Mouse (Mus musculus) skeletal muscle tissue, adult 2 months (tissue): Measurements from ENCODE around the gene Fras1.

Experiments
- DNase-seq: peaks from one replicate; pipeline ENCODE4 v3.0.0-alpha.2; 2012; ENCODE audit warnings: low read depth, low spot score

The Fras1 gene

DNA sequence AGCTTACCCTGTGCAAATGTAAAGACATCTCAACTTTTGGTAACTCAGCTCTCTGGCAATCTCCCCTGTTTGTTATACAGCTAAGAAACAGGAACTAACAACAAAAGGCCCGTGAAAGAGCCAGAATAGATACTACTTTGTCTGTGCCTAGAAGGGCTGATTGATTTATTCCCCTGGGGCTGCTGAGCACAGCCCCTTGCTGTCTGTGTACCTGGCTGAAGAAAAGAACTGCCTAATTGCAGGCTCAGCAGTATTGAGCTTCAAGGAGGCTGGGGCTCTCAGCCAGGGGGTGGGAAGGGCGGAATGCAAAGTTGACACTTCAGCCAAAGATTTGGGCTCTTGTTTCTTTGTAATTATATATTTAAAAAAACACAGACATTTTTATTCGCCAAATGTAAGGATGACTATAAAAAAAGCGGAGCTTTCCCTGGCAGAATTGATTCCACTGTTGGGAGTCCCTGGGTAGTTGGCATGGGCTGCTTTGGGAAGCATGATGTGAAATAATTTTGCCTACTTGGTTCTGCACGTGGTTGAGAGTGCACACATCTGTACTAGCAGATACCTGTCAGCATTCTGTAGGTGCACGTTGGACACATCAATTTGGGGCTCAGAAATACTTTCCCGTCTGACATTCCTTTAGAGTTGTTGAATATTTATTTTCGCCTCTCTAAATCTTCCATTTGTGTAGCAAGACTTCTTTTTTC, 31.5 kb downstream of the Fras1 start:
- DNase-seq = no peak

- no peak for DNase-seq
These were observed 34.5 kb downstream of the Fras1 start for GRCm38 (mm10) chr5:96408291-96408690.

GRCm38 (mm10) chr5:96412754-96413394, 39.1 kb downstream of the Fras1 start:
- DNase-seq = no peak

GRCm38 (mm10) chr5:96417121-96417520, 43.4 kb downstream of the Fras1 start:
- DNase-seq = no peak

GRCm38 (mm10) chr5:96421550-96421949, 47.8 kb downstream of the Fras1 start:
- DNase-seq = no peak

GRCm38 (mm10) chr5:96422716-96423115, 49.0 kb downstream of the Fras1 start:
- DNase-seq = no peak

DNA sequence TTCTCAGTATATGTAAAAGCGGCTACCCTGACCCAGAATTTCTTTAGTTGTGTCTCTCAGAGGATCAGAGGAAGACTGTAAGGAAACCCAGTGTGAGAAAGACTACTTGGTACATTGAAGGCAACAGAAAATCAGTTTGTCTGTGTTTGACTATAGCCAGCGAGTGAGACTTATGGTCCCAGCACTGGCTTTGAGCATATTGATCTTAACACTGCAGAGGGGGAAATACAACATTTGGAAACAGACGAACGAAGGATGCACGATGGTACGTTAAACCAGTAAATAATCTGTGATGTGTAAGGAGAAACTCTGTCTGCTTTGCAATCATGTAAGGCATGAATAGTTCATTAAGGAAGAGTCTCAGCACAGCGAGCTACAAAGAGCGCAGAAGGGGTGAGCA, 51.6 kb downstream of the Fras1 start:
- DNase-seq = no peak

GRCm38 (mm10) chr5:96429532-96430141, 55.9 kb downstream of the Fras1 start:
- no peak for DNase-seq

DNA sequence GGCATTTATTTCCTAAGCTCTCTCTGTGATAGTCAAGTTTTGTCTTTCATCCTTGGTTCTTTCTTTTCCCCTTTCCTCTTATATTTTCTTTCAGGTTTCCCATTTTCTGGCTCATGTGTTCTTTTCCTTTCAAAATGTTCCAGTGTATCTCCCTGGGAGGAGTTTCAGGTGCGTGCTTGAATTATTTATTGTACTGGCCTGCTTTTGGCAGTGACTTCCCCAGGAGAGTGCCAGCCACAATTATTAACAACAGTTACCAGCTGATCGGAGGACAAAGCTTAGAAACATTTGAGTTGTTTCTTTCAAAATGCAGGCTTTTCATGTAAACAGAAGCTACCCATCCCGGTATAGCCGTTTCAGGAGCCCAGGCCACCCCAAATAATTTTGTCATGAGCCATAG, 64.1 kb downstream of the Fras1 start:
- no peak for DNase-seq

DNA sequence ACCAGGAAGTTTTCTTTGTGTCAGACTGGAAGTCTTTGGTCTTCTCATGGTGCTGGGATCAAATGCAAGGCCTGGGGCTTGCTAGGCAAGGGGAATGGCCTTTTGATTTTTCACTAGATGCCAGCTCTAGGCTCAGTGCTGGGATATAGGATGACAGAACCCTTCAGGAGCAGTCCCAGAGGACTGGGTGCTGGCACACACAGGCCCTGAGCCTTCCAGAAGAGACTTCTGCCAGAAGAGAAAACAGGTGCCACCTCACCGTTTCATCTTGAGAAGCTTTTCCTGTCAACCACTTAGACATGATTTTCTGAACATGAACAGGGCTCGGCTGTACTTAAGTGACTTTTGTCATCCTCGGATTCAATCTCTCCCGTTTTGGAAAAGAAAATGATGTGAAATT, 66.1 kb downstream of the Fras1 start:
- peak; percentile 50 for DNase-seq

GRCm38 (mm10) chr5:96447460-96447859, 73.7 kb downstream of the Fras1 start:
- DNase-seq = no peak

- no peak for DNase-seq
These were observed 78.3 kb downstream of the Fras1 start for GRCm38 (mm10) chr5:96452027-96452426.

DNA sequence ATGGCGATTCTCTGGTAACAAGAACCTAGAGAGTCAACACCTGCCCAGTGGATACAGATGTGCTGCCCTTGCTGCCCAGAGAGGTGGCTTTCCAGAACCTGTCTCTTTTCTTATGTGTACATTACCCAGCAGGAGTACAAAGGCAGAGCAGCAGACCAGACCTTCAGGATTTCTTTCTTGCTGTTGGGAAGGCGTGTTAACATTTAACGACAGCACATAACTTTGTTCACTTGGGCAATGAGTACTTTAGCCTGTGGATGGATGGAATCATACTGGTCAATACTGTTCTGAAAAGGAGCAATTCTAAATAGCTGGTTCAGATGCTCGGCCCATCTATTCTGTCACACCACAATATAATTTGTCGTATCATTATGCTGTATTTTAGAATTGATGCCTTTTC, 79.6 kb downstream of the Fras1 start:
- no peak for DNase-seq

- DNase-seq = no peak
These were observed 80.7 kb downstream of the Fras1 start for GRCm38 (mm10) chr5:96454422-96454821.

DNA sequence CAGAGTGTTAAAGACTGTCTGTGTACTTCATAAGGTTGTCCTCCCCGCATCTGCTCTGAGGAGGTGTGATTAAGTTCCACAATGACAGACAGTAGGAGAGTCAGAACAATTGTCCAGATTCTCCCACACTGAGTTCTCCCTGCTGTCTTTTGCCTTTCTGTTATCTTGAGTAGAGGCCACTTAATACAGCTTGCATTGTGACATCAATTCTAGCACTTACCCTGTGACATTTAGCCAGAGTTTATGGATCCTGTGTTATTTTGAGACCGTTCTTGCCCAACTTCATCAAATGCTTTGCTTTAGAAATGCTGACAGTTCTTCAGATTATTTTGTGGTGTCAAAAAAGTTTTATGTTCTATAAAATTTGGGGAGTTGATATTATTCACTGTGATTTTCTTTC, 81.5 kb downstream of the Fras1 start:
- DNase-seq = no peak

- DNase-seq = no peak
These were observed 83.7 kb downstream of the Fras1 start for GRCm38 (mm10) chr5:96457436-96457958.

DNA sequence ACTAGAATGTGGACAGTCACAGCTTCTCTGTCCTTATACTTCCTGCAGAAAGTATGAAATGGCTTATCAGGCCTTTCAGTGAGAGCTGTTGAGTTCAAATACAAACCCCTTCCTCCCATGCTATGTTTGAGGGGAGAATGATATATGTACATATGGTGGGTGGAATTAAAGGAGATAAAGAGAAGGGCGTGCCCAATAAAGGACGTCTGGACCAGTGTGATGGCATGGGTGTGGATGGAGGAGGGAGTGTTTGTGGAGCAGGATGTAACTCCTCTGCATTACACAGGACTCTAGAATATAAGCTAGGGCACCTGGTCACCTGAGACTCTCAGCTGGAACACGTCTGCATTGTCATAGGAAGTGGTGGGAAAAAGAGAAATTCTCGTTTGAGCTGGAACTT, 85.8 kb downstream of the Fras1 start:
- DNase-seq = no peak

DNA sequence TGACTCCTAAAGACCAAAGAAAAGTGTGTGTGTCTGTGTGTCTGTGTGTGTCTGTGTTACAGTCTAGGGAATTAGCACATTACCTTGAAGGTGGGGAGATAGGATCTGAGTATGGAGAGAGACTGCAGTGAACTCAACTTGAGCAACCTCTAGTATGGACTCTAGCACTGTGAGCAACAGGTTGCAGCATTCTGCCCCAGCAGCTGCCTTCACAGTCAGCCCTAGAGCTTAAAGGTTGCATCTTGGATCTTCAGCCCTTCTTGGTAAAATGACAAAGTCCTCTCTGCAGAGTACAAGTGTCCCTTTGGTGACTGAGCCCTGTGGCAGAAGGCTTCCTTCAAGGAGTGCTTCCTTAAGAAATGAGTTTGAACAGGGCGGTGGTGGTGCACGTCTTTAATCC, 88.4 kb downstream of the Fras1 start:
- no peak for DNase-seq

DNA sequence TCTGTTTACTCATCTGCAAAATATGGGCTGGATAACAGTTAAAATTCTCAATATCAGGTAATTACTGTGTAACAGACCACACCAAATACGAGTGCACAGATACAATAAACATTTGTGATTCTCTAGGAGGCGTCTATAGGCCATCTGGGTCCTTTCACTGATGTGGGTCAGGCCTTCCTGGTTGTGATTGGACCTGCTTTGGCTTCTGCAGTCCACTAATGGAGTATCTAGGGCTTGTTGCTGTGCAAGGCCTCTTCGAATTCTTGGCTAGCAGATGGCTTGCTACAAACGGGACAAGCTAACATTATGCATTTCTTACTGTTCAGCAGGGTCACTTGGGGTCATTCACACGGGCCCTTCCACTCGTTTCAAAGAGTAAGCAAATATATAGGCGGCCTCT, 92.7 kb downstream of the Fras1 start:
- DNase-seq = no peak

GRCm38 (mm10) chr5:96471995-96472394, 98.2 kb downstream of the Fras1 start:
- no peak for DNase-seq

DNA sequence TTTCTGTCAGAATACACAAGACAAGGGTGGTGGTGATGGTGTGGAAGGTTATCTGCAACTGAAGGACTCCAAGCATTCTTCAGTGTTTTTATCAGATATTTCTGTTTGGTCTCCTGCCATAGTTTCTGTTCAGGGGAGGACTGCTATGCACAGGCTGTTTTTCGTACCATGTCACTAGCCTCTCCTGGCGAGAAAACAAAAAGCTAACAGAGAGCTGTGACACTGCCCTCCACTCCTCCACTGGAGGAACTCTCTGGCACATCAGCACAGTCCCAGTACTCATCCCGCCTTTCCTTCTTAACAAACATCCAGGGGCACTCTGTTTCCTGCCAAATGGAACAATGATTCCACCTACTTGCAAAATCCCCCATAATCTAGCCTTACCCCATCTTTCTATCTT, 101.7 kb downstream of the Fras1 start:
- DNase-seq = no peak

DNA sequence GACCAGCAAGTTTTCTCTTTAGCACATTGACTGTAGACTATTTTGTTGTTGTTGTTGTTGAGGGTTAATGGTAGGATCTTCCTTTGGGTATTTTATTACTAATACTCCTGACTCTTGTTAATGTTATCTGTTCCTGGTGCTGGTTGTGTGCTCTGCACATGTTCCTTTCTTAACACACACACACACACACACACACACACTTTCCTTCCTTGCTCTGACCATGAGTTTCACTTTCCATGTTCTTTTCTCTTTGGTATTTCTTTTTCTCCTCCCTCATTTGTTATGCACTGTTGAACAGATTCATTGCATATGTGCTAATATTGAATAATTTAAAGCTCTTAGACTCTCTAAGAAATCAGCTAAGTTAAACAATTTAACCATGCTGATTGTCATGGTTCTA, 105.2 kb downstream of the Fras1 start:
- DNase-seq = no peak

DNA sequence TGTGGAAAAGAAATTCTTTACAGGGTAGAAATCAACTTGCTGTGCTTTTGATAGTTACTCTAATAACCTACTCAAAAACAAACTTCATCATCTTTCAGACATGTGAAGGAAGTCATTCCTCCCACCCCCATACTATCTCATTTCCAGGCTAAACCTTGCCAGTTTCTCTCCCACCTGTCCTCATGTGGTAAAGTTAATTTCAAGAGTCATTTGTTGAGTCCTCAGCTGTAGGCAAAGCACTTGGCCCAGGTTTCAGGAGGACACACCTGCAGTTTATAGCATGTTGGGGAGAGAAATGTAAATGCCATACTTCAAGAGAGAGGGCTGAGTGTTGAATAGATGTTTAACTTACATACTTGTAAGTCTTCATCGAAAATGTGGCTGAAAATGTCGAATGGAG, 107.4 kb downstream of the Fras1 start:
- no peak for DNase-seq
